ENCODE assay signal across 11 mouse cellular contexts in genomic region chr3:22147433-22147927, GRCm38 (mm10).
A peak's percentile ranks its signal among the peaks of the same experiment; 100 is the strongest.
DNase-seq lines count a peak whose midpoint lies in the region; ATAC-seq and TF ChIP-seq lines count a peak whose summit lies in the region.
"Had no signal": no experiment of that assay in that cellular context is flagged by ENCODE, and none has a peak within 500 bp of the region (broad histone marks: within the 10 kb centered on the region; RNA-seq: fewer than 3 reads in every experiment).

No protein-coding gene starts in this region.

- ATAC-seq in kidney, embryonic 15.5 days (replicated peaks; ENCODE audit: low FRiP score): no peak
- no peak for ATAC-seq in liver, postnatal 0 days

- 89% methylated on average over 1 of the region's 1 CpGs for WGBS in kidney, embryonic 15.5 days
- WGBS in liver, postnatal 0 days (ENCODE audit: insufficient replicate concordance): 57% methylated on average over 1 of the region's 1 CpGs

- DNase-seq in adrenal gland, postnatal 36 days: peak; percentile 44 to 60
- no peak for DNase-seq in adrenal gland, postnatal 14 days
- peak; percentile 51 for DNase-seq in kidney, adult 9 months
- no peak for DNase-seq in ES-E14 (ENCODE audit: low read depth, low spot score)
- DNase-seq in liver, postnatal 0 days: no peak
- DNase-seq in spleen, postnatal 10 days (ENCODE audit: low spot score in 2 of 2): no peak
- DNase-seq in yolk sac, embryonic 10.5 days (ENCODE audit: low spot score): no peak

- H3K4me1 ChIP-seq in kidney, embryonic 15.5 days: peaks cover 11% of the 10 kb centered on the region
- peaks cover 4 to 5% of the 10 kb centered on the region in 2 experiments; a peak in 2 of 4 replicates for H3K4me1 ChIP-seq in ES-E14 (ENCODE audit: control insufficient read depth in 2 of 2, insufficient read depth in 2 of 2, low read length in 2 of 2, poor library complexity in 1 of 2)
- peaks cover 5% of the 10 kb centered on the region for H3K4me1 ChIP-seq in liver, postnatal 0 days (ENCODE audit: insufficient read depth)
- H3K4me1 ChIP-seq: forebrain, embryonic 10.5 days; midbrain, embryonic 12.5 days had no signal

- H3K27ac ChIP-seq in kidney, embryonic 15.5 days: no peak overlapping the region
- H3K27ac ChIP-seq in ES-E14 (ENCODE audit: insufficient read depth, low read depth, low read length, poor library complexity, severe bottlenecking): no peak overlapping the region
- no peak overlapping the region for H3K27ac ChIP-seq in liver, postnatal 0 days (ENCODE audit: low read depth)
- H3K27ac ChIP-seq: forebrain, embryonic 10.5 days; midbrain, embryonic 12.5 days had no signal

- peak; percentile 54 for TF ChIP-seq CTCF in liver, postnatal 0 days (IDR thresholded peaks at IDR 0.05; ENCODE audit: low read depth)

- no peak overlapping the region for H3K9ac ChIP-seq in kidney, embryonic 15.5 days
- H3K9ac ChIP-seq in ES-E14 (ENCODE audit: insufficient read depth, low read depth, low read length, poor library complexity, severe bottlenecking): no peak overlapping the region
- H3K9ac ChIP-seq in liver, postnatal 0 days (replicated peaks): no peak overlapping the region
- H3K9ac ChIP-seq: midbrain, embryonic 12.5 days had no signal

- no peaks in the 10 kb centered on the region for H3K27me3 ChIP-seq in kidney, embryonic 15.5 days
- H3K27me3 ChIP-seq in liver, postnatal 0 days (ENCODE audit: insufficient read depth, low read length): no peaks in the 10 kb centered on the region
- H3K27me3 ChIP-seq: midbrain, embryonic 12.5 days had no signal

- no peak for TF ChIP-seq EP300 in liver, postnatal 0 days (IDR thresholded peaks at IDR 0.05; ENCODE audit: low read depth)

- in situ Hi-C loops in ES-E14 (cut with MboI; ENCODE audit: low sequenced_read_pairs in 2 of 2, unreplicated experiment in 2 of 2): no loop called here

- no peaks in the 10 kb centered on the region for H3K36me3 ChIP-seq in kidney, embryonic 15.5 days
- peaks cover 2% of the 10 kb centered on the region for H3K36me3 ChIP-seq in ES-E14 (ENCODE audit: control insufficient read depth, insufficient read depth, low read length, poor library complexity, severe bottlenecking)
- H3K36me3 ChIP-seq in liver, postnatal 0 days (replicated peaks; ENCODE audit: insufficient read depth, low read length): no peaks in the 10 kb centered on the region

- no peaks in the 10 kb centered on the region for H3K9me3 ChIP-seq in kidney, embryonic 15.5 days (replicated peaks)
- no peaks in the 10 kb centered on the region for H3K9me3 ChIP-seq in ES-E14 (ENCODE audit: control insufficient read depth, insufficient read depth, low read depth, low read length)
- no peaks in the 10 kb centered on the region for H3K9me3 ChIP-seq in liver, postnatal 0 days (ENCODE audit: low read length)
- H3K9me3 ChIP-seq: forebrain, embryonic 10.5 days; midbrain, embryonic 12.5 days had no signal

- no peak overlapping the region for H3K4me3 ChIP-seq in kidney, embryonic 15.5 days (replicated peaks)
- H3K4me3 ChIP-seq in ES-E14 (ENCODE audit: insufficient read depth in 1 of 2, low read depth in 1 of 2, low read length in 2 of 2, poor library complexity in 1 of 2, severe bottlenecking in 1 of 2): no peak overlapping the region
- H3K4me3 ChIP-seq in liver, postnatal 0 days (ENCODE audit: low read depth, low read length): no peak overlapping the region
- H3K4me3 ChIP-seq: forebrain, embryonic 10.5 days; midbrain, embryonic 12.5 days had no signal

- H3K4me2 ChIP-seq in kidney, embryonic 15.5 days: no peak overlapping the region
- no peak overlapping the region for H3K4me2 ChIP-seq in liver, postnatal 0 days (ENCODE audit: low read depth, low read length)
- H3K4me2 ChIP-seq: heart, embryonic 11.5 days; midbrain, embryonic 12.5 days had no signal

TF ChIP-seq in ES-E14, 5 proteins besides CTCF, POLR2A, EP300 and RAD21:
- no peak for TF ChIP-seq CHD2 (IDR thresholded peaks at IDR 0.05; ENCODE audit: low read depth, low read length)
- TF ChIP-seq MAFK (IDR thresholded peaks at IDR 0.05; ENCODE audit: insufficient read depth, low read depth, low read length): no peak
- no peak for TF ChIP-seq ZC3H11A (IDR thresholded peaks at IDR 0.05; ENCODE audit: borderline replicate concordance, low read depth, low read length)
- TF ChIP-seq ZNF384 (IDR thresholded peaks at IDR 0.05; ENCODE audit: low read depth, low read length): peak; percentile 35; the same call in 1 of the 2 replicates

Comparison
In these comparisons a context has a peak if more than half of its experiments do, and no peak if none do; other contexts are left out.
1. DNase-seq: peak in adrenal gland, postnatal 36 days (2 of 2) and kidney, adult 9 months (single experiment); none in adrenal gland, postnatal 14 days (single experiment), ES-E14 (single experiment), liver, postnatal 0 days (single experiment), spleen, postnatal 10 days (0 of 2) and yolk sac, embryonic 10.5 days (single experiment).